Mouse (Mus musculus) brain, embryonic 18.5 days (tissue): ENCODE measurements around the gene Polr1d.

ENCODE experiments used
- DNase-seq: peaks from one replicate; pipeline ENCODE4 v3.0.0-alpha.2; 2012; ENCODE audit warnings: low read depth, low spot score

Gene Polr1d

DNA sequence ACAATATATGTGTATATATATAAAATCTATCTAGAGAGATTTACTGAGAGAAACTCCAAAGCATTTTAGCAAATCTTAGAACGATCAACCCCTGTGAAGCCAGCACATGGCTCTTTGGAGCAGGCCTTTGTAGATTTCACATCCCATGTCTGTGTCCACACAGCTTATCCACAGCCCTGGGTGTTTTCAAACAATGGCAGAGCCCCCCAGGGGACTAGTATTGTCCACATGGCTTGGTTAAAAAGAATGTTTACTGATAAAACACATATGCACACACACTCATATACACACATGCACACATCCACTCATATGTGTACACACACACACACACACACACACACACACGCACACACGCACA is 58.2 kb downstream of the Polr1d start:
- DNase-seq, result no peak

DNA sequence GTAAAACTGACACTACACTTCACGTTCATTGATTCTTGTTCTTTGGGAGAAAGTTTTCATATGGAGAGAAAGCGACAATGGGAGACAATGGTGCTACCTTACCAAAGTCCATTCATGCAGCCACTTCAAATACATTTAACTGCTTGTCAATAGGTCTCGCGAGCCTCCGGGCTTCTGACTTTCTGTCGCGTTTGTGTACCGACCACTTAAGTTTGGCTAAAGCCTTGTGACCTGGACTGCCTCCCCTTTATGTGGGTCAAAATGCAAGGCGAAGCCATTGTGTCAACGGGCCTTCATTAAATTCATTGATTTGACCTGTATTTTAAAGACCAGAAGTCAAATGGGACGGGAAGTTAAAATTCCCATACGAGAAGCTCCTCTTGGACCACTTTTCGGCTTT is 59.1 kb downstream of the Polr1d start:
- DNase-seq, result no peak

DNA sequence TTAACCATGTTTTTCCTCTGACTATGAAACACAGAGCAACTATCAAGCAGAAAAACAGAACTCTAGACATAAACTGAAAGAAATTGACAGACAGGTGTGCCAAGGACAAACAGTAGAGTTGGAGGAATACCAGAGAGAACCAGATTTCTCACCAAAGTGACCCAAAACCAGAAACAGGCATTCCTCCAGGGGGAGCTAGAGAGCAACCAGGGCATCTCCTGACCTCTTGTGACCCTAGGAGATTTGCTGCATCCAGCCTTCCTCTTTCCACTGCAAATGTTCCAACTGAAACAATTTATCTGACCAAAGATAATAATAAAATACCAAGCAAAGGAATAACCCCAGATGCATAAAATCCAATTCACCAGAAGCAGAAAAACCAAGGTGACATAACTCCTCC is 70.5 kb downstream of the Polr1d start:
- no peak for DNase-seq

DNA sequence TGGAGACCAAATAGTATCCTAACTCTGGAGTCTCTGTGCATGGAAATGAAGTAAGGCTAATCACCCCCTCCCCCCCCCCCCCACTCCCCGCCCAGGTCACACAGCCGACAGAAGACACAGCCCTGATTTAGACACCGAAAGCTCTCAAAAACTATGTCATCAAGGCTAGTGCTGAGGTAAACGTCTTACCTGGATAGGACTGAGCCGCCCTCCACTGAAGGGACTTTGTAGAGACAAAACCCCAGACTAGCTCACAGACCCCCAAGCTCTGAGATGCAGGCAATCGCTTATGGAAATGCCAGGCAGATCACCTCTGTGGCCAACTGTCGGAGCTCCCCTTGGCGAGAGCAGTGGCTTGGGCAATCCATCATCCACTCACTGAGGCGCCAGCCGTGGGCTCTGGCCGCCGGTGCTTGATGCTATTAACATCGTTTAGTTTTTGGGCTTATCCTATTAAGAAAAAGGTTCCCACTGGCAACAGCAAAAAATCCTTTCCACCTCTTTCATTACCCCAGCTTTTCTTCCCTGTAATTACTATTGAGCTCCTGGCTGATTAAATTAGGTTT is 78.0 kb downstream of the Polr1d start:
- DNase-seq, result no peak

DNA sequence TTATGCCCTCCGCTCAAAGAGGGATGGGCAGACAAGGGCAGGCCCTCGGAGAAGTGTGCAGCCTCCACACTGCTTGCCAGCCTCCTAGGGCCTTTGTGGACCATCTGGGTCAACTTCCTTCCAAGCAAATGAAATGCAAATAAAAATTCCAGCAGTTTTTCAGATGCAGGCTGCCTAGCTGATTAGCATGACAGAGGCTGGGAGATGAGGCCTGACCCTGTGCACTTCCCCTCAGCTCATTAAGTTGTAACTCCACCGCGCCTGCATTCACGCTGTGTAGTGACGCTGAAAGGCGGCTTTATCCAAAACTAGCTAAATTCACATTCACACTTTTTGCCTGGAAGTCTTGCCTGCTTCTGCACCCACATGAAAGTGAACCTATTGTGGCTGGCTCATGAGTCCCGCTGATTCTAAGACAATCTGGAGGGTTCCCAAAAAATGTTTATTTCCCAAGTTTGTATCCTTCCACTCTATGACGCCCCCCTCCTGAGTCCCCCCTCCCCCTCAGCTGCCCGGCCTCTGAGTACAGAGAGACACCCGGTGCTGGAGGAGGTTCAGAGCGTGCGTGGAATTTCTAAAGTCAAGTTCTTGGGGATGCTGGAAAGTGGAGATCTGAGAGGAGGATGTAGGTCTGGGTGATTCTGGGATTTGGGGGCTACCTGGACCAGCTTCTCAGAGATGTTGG is 78.7 kb downstream of the Polr1d start:
- no peak for DNase-seq

DNA sequence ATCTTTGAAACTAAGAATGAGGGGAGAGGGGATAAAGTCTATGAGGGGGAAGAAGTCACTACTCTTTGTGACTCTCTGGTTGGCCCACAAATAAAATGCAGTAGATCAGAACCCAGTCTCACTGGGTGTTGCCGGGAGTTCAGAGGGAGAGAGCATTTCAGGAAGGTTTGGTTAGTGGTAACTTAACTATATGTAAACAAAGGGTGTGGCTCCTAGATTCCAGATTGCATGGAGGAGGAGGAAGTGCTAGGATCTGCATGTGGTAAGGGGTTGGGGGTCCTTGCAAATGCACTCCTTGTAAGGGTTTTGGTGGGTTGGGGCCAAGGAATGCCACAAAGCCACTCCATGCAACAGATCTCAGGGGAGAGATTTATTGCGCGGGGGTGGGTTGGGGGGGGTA is 79.5 kb downstream of the Polr1d start:
- DNase-seq, result no peak

DNA sequence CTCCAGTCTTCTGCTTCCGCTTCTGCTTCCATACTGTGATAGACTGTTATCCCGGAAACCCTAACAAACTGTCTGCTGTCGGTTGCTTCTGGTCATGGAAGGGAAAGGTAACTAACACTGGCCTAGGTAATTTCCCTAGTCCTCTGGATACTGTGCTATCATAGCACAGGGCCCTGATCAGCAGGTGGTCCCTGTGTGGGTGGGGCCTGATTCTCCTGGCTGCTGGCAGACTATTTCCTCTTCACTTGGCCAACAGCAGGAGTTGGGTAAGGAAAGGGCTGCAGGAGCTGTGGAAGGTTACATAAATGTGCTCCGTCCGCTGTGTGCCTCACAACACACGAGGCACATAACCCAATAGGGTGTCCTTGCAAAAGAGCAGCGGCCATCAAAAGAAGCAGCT is 80.6 kb downstream of the Polr1d start:
- no peak for DNase-seq

DNA sequence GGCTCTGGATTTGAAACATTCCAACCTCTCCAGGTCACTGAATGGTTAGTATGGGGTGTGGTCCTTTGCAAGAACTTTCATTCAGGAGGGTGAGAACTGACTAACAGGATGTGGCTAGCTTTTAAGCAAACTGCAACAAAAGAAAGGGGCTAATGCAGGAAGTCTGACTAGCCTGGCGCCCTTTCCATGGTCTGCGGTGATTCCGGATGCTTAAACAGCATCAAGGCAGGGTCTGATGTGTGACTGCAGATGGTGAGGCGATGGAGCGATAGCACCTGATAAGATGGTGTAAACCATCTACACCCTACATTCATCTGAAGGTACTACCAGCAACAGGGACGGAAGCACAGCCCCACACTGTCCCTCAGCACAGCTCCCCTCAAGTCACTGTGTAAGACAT is 82.5 kb downstream of the Polr1d start:
- no peak for DNase-seq

DNA sequence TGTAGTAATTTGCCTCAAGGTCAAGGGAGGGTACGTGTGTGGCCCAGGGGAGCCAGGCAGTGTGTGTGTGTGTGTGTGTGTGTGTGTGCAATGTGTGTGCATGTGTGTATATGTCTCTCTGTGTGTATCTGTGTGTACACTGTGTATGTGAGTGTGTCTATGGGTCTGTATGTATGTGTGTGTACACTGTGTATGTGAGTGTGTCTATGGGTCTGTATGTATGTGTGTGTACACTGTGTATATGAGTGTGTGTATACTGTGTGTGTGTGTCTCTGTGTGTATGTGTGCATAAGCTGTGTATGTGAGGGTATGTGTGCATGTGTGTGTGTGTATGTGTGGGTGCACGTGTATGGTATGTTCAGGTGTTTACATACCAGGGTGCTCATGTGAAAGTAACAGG is 82.9 kb downstream of the Polr1d start:
- DNase-seq, result no peak
